Mouse (Mus musculus): ENCODE data around the gene Galnt10. TPM values are rescaled to one million over a fixed set of nuclear protein-coding genes. Genes with fewer than 3 reads are reported as not detected.
"Not testable (repeated sequence)": the region's sequence is repeated elsewhere in the genome, so short reads cannot be mapped to it uniquely, and the experiment has no call there.

Gene Galnt10
- polyA plus RNA-seq, 1 experiment: 7.8 TPM

DNA sequence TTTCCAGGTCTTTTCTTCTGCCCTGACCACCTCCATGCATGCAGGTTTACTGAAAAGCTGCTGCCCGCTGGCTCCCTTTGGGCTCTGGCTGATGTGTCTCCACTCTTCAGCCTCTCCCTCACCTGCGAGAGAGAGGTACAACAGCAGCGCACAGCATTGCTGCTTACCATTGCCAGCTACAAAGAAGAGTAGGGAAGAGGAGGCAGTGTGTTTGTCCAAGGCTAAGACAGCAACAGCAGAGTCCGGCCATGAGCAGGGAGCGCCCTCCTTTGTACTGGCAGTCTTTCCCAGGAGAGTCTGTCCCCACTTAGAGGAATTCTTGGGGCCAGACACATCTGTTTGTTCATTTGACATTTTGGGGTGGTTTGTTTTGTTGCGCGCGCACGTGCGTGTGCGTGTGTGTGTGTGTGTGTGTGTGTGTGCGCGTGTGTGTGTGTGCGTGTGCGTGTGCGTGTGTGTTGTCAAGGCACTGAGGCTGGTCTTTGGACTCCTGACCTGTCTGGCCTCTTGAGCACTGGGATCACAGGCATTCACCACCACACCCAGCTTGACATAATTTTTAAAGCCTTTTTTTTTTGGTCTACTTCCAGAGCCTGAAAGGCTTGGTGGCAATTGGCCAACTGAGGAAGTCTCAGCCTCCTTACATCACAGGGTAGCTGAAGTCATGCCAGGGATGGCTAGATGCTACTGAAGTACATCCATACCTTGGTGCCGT, 163.9 kb downstream of the Galnt10 start:
- Histone ChIP-seq H3K4me3 (replicated peaks) (no peak overlapping the region), H3K36me3 (ENCODE audit: control insufficient read depth) (peaks cover 45% of the 10 kb centered on the region), H3K27me3 (ENCODE audit: control insufficient read depth) (peaks cover under 1% of the 10 kb centered on the region), H3K9me3 (ENCODE audit: control insufficient read depth, low read length) (no peaks in the 10 kb centered on the region), H3K4me1 (ENCODE audit: control insufficient read depth) (peaks cover 53% of the 10 kb centered on the region)
- TF ChIP-seq GATA1 (IDR thresholded peaks at IDR 0.05; ENCODE audit: low read length) (no peak), TAL1 (IDR thresholded peaks at IDR 0.05; ENCODE audit: low read length) (no peak)

DNA sequence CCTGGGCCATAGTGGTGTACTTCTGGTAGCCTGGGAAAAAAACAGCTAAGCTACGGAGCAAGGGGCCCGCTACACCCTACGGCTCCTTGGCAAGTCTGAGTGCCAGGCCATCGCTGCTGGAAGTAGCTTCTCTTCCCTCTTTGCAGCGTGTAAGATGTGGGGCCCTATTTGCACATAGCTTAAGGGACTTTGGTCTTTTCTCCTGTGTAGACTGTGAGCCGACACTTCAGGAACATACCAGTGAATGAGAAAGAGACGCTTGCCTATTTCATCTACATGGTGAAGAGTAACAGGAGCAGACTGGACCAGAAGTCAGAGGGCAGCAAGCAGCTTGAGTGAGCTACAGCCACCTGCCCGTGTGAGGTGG, 164.5 kb downstream of the Galnt10 start:
- Histone ChIP-seq H3K4me1 (ENCODE audit: control insufficient read depth) (peaks cover 53% of the 10 kb centered on the region), H3K27me3 (ENCODE audit: control insufficient read depth) (no peaks in the 10 kb centered on the region), H3K4me3 (replicated peaks) (no peak overlapping the region), H3K9me3 (ENCODE audit: control insufficient read depth, low read length) (no peaks in the 10 kb centered on the region), H3K36me3 (ENCODE audit: control insufficient read depth) (peaks cover 45% of the 10 kb centered on the region)
- no peak for TF ChIP-seq TAL1 (IDR thresholded peaks at IDR 0.05; ENCODE audit: low read length)
- TF ChIP-seq GATA1 (IDR thresholded peaks at IDR 0.05; ENCODE audit: low read length): no peak

- H3K36me3 ChIP-seq (ENCODE audit: control insufficient read depth): peaks cover 45% of the 10 kb centered on the region
- no peaks in the 10 kb centered on the region for H3K27me3 ChIP-seq (ENCODE audit: control insufficient read depth)
- no peaks in the 10 kb centered on the region for H3K9me3 ChIP-seq (ENCODE audit: control insufficient read depth, low read length)
- H3K4me1 ChIP-seq (ENCODE audit: control insufficient read depth): peaks cover 53% of the 10 kb centered on the region
- no peak for TF ChIP-seq GATA1 (IDR thresholded peaks at IDR 0.05; ENCODE audit: low read length)
- TF ChIP-seq TAL1 (IDR thresholded peaks at IDR 0.05; ENCODE audit: low read length): no peak
- no peak overlapping the region for H3K4me3 ChIP-seq (replicated peaks)
These were observed 165.8 kb downstream of the Galnt10 start for GRCm38 (mm10) chr11:57811006-57811405.

GRCm38 (mm10) chr11:57812212-57812611, 167.0 kb downstream of the Galnt10 start:
- no peak overlapping the region for H3K4me3 ChIP-seq (replicated peaks)
- H3K36me3 ChIP-seq (ENCODE audit: control insufficient read depth): peaks cover 37% of the 10 kb centered on the region
- TF ChIP-seq GATA1 (IDR thresholded peaks at IDR 0.05; ENCODE audit: low read length) (peak; percentile 82), TAL1 (IDR thresholded peaks at IDR 0.05; ENCODE audit: low read length) (peak; percentile 25; the same call in 1 of the 3 replicates)
- H3K4me1 ChIP-seq (ENCODE audit: control insufficient read depth): peaks cover 46% of the 10 kb centered on the region
- H3K9me3 ChIP-seq (ENCODE audit: control insufficient read depth, low read length): no peaks in the 10 kb centered on the region
- no peaks in the 10 kb centered on the region for H3K27me3 ChIP-seq (ENCODE audit: control insufficient read depth)

DNA sequence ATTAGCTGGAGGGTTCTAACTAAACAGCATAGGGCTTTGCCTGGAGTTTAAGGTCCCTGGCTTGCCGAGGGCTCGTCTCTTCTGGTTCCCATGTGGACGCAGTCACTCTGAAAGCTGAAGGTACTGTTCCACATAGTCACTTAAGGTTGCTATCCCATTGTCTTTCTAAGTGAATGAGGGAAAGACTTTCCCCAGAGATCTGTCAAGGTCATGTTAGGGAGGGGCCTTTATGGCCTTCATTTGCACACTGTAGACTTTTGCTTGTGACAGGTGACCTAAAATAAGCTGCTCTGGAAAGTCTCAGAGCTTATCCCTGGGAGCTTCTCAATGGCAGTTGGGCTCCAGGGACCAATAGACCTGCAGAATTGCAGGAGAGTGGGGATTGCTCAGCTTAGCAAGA, 168.4 kb downstream of the Galnt10 start:
- Histone ChIP-seq H3K27me3 (ENCODE audit: control insufficient read depth) (peaks cover under 1% of the 10 kb centered on the region; the same call in 1 of the 2 replicates), H3K4me1 (ENCODE audit: control insufficient read depth) (peaks cover 39% of the 10 kb centered on the region), H3K36me3 (ENCODE audit: control insufficient read depth) (peaks cover 27% of the 10 kb centered on the region), H3K4me3 (replicated peaks) (no peak overlapping the region), H3K9me3 (ENCODE audit: control insufficient read depth, low read length) (no peaks in the 10 kb centered on the region)
- TF ChIP-seq TAL1 (IDR thresholded peaks at IDR 0.05; ENCODE audit: low read length) (no peak), GATA1 (IDR thresholded peaks at IDR 0.05; ENCODE audit: low read length) (no peak)

GRCm38 (mm10) chr11:57818189-57818588, 172.9 kb downstream of the Galnt10 start:
- Histone ChIP-seq H3K36me3 (ENCODE audit: control insufficient read depth) (peaks cover under 1% of the 10 kb centered on the region; the same call in 1 of the 2 replicates), H3K9me3 (ENCODE audit: control insufficient read depth, low read length) (no peaks in the 10 kb centered on the region), H3K4me1 (ENCODE audit: control insufficient read depth) (peaks cover 7% of the 10 kb centered on the region), H3K4me3 (replicated peaks) (no peak overlapping the region), H3K27me3 (ENCODE audit: control insufficient read depth) (peaks cover 2% of the 10 kb centered on the region; the same call in 1 of the 2 replicates)
- TF ChIP-seq GATA1 (IDR thresholded peaks at IDR 0.05; ENCODE audit: low read length) (no peak), TAL1 (IDR thresholded peaks at IDR 0.05; ENCODE audit: low read length) (no peak)

DNA sequence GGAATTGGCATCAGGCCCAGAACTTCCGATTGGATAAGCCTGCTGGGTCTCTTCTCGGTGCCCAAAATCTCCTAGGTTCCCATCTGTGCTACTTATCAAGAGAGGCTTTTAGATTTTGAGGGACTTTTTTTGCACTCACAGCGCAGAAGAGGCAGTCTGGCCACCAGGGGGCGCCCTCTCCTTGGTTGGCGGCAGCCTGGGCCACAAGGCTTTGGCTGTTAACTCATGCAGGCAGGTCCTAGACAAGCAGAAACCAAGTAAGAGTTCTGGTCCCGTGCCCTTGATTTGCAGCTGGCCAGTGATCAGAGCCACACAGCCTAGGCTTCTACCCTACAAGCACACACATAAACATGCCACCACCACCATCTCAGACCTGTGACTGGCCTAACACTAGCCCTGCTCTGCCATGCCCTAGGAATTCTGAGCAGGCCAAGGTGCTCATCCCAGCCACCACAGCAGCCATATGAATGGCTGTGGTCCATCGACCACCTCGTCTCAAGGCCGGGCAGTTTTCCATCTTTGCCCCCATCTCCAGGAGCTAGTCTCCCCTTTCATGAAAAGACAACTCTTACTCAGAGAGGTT, 174.8 kb downstream of the Galnt10 start:
- H3K9me3 ChIP-seq (ENCODE audit: control insufficient read depth, low read length): no peaks in the 10 kb centered on the region
- TF ChIP-seq GATA1 (IDR thresholded peaks at IDR 0.05; ENCODE audit: low read length) (no peak), TAL1 (IDR thresholded peaks at IDR 0.05; ENCODE audit: low read length) (no peak)
- H3K27me3 ChIP-seq (ENCODE audit: control insufficient read depth): peaks cover 7% of the 10 kb centered on the region
- H3K4me1 ChIP-seq (ENCODE audit: control insufficient read depth): no peaks in the 10 kb centered on the region; the same call in 1 of the 2 replicates
- no peaks in the 10 kb centered on the region for H3K36me3 ChIP-seq (ENCODE audit: control insufficient read depth)
- H3K4me3 ChIP-seq (replicated peaks): no peak overlapping the region

GRCm38 (mm10) chr11:57823159-57823558, 177.9 kb downstream of the Galnt10 start:
- H3K36me3 ChIP-seq (ENCODE audit: control insufficient read depth); H3K4me1 ChIP-seq (ENCODE audit: control insufficient read depth); H3K4me3 ChIP-seq (replicated peaks); H3K9me3 ChIP-seq (ENCODE audit: control insufficient read depth, low read length): not testable (repeated sequence)
- peaks cover 37% of the 10 kb centered on the region for H3K27me3 ChIP-seq (ENCODE audit: control insufficient read depth)

DNA sequence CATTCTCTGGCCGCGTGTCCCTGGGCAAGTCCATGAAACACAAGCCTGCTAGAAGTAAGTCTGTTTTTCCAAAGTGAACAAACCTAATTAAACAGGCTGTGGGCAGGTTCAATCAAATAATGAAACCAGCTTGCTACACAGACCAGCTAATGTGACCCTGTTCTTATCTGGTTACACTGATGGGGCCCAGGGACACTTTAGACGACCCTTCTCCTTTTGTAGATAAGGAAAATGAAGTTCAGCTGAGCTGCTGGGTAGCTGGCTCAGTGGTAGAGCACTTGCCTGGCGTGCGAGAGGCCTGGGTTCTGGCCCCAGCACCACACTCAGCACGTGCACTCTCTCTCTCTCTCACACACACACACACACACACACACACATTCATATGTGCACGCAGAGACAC, 178.5 kb downstream of the Galnt10 start:
- peaks cover 1% of the 10 kb centered on the region; the same call in 1 of the 2 replicates for H3K4me1 ChIP-seq (ENCODE audit: control insufficient read depth)
- no peaks in the 10 kb centered on the region for H3K36me3 ChIP-seq (ENCODE audit: control insufficient read depth)
- H3K27me3 ChIP-seq (ENCODE audit: control insufficient read depth): peaks cover 42% of the 10 kb centered on the region
- peaks cover 5% of the 10 kb centered on the region; the same call in 1 of the 2 replicates for H3K9me3 ChIP-seq (ENCODE audit: control insufficient read depth, low read length)
- H3K4me3 ChIP-seq (replicated peaks): no peak overlapping the region
- TF ChIP-seq GATA1 (IDR thresholded peaks at IDR 0.05; ENCODE audit: low read length): no peak
- TF ChIP-seq TAL1 (IDR thresholded peaks at IDR 0.05; ENCODE audit: low read length): no peak

GRCm38 (mm10) chr11:57825234-57825633, 180.0 kb downstream of the Galnt10 start:
- H3K36me3 ChIP-seq (ENCODE audit: control insufficient read depth); H3K9me3 ChIP-seq (ENCODE audit: control insufficient read depth, low read length); H3K4me1 ChIP-seq (ENCODE audit: control insufficient read depth); H3K4me3 ChIP-seq (replicated peaks): not testable (repeated sequence)
- peaks cover 56% of the 10 kb centered on the region for H3K27me3 ChIP-seq (ENCODE audit: control insufficient read depth)

All from erythroblast, embryonic 14.5 days (primary cell).